Mouse (Mus musculus): ENCODE results near the gene Golga1. TPM values are rescaled to one million over a fixed set of nuclear protein-coding genes. Genes with fewer than 3 reads are reported as not detected.
A peak's percentile ranks its signal among the peaks of the same experiment; 100 is the strongest.
"Not testable (repeated sequence)": the region's sequence is repeated elsewhere in the genome, so short reads cannot be mapped to it uniquely, and the experiment has no call there.

The Golga1 gene
- polyA plus RNA-seq, 1 experiment = 7.7 TPM

DNA sequence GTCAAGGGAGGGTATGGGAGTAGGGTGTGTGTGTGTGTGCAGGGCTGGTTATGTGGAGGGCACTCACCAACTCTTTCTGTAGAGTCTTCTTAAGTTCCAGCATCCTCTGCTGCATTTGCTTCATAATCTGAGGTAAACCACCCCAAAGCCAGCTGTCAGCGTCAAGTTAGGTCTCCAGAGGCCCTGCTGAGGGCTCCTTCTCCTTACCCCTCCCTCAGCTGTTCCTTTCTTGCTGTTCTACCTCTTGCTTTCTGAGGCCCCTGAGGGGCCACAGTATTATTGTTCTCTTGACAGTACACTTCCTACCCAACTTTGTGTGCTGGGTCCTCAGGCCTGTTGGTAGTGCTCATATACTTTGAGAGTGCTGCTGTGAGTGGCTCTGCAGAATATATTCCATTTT lies 45.3 kb downstream of the Golga1 start:
- 54% methylated on average over 1 of the region's 1 CpGs for whole genome bisulfite sequencing
- Histone ChIP-seq H3K36me3 (ENCODE audit: control insufficient read depth, insufficient read depth, low read length) (peaks cover 26% of the 10 kb centered on the region), H3K27me3 (ENCODE audit: control insufficient read depth, insufficient read depth, low read length) (no peaks in the 10 kb centered on the region), H3K4me3 (ENCODE audit: extremely low read depth, insufficient read depth, insufficient read length) (no peak overlapping the region), H3K27ac (ENCODE audit: insufficient read depth, low read length) (peak overlapping the region; percentile 28; the same call in 1 of the 2 replicates), H3K4me1 (ENCODE audit: control insufficient read depth, insufficient read depth, insufficient read length) (peaks cover 21% of the 10 kb centered on the region)
- no peak for DNase-seq (ENCODE audit: low read depth in 1 of 2, low spot score in 2 of 2)
- no peak for TF ChIP-seq CTCF (IDR thresholded peaks at IDR 0.05; ENCODE audit: extremely low read depth, insufficient read depth, insufficient read length, insufficient replicate concordance)
- no peak for TF ChIP-seq POLR2A (IDR thresholded peaks at IDR 0.05; ENCODE audit: low read depth, low read length)

DNA sequence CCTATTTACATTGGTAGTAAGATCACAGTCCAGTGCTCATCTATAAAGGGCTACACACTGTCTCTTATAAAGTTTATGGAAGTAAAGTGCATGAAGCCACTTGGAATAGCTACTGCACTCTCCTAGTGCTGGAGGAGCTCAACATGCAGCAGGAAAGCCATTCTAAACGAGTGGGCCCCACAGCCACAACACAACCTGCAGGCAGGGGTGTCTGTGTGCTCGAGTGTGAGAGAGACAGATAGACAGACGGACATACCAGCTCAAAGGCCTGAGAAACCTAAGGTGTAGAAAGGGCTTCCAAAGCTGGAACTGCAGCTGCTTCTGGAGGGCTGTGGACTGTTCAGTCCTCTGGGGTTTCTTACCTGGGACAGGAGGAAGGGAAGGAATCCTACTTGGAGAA lies 48.8 kb downstream of the Golga1 start:
- DNase-seq (ENCODE audit: low read depth in 1 of 2, low spot score in 2 of 2) = no peak
- Histone ChIP-seq H3K4me3 (ENCODE audit: extremely low read depth, insufficient read depth, insufficient read length) (no peak overlapping the region), H3K36me3 (ENCODE audit: control insufficient read depth, insufficient read depth, low read length) (peaks cover 36% of the 10 kb centered on the region), H3K4me1 (ENCODE audit: control insufficient read depth, insufficient read depth, insufficient read length) (peaks cover 19% of the 10 kb centered on the region), H3K27ac (ENCODE audit: insufficient read depth, low read length) (no peak overlapping the region), H3K27me3 (ENCODE audit: control insufficient read depth, insufficient read depth, low read length) (no peaks in the 10 kb centered on the region)
- TF ChIP-seq CTCF (IDR thresholded peaks at IDR 0.05; ENCODE audit: extremely low read depth, insufficient read depth, insufficient read length, insufficient replicate concordance) (no peak), POLR2A (IDR thresholded peaks at IDR 0.05; ENCODE audit: low read depth, low read length) (no peak)
- WGBS = 69% methylated on average over 3 of the region's 3 CpGs

DNA sequence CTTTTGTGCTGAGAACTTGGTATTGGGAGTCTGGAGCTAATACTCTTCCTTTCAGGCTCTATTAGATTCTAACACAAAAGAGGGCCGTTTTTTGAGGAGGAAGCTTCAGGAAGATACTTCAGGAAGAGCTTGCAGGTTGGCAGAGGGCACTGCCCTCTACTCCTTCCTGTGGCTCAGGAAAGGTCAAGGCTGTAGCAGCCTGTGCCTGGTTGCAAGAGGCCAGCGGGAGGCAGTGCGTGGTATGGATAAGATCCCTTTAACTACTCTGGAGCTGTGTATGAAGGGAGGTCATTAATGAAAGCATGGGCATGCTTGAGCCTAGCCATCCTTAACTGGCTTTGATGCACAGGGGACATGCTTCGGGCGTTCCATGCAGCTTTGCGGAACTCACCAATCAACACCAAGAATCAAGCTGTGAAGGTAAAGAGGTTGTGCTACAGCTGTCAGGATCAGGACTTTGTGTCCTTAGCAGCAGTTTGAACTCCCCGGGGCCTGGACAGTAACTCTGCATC lies 52.5 kb downstream of the Golga1 start:
- peaks cover 34% of the 10 kb centered on the region for H3K36me3 ChIP-seq (ENCODE audit: control insufficient read depth, insufficient read depth, low read length)
- TF ChIP-seq POLR2A (IDR thresholded peaks at IDR 0.05; ENCODE audit: low read depth, low read length) (no peak), CTCF (IDR thresholded peaks at IDR 0.05; ENCODE audit: extremely low read depth, insufficient read depth, insufficient read length, insufficient replicate concordance) (no peak)
- WGBS = 82% methylated on average over 7 of the region's 7 CpGs
- DNase-seq (ENCODE audit: low read depth in 1 of 2, low spot score in 2 of 2) = no peak
- no peaks in the 10 kb centered on the region for H3K27me3 ChIP-seq (ENCODE audit: control insufficient read depth, insufficient read depth, low read length)
- peaks cover 18% of the 10 kb centered on the region for H3K4me1 ChIP-seq (ENCODE audit: control insufficient read depth, insufficient read depth, insufficient read length)
- peak overlapping the region; percentile 36 for H3K27ac ChIP-seq (ENCODE audit: insufficient read depth, low read length)
- no peak overlapping the region for H3K4me3 ChIP-seq (ENCODE audit: extremely low read depth, insufficient read depth, insufficient read length)

GRCm38 (mm10) chr2:39011971-39012370 lies 53.4 kb downstream of the Golga1 start:
- Histone ChIP-seq H3K27ac (ENCODE audit: insufficient read depth, low read length) (peak overlapping the region; percentile 66), H3K4me1 (ENCODE audit: control insufficient read depth, insufficient read depth, insufficient read length) (peaks cover 18% of the 10 kb centered on the region), H3K4me3 (ENCODE audit: extremely low read depth, insufficient read depth, insufficient read length) (no peak overlapping the region), H3K36me3 (ENCODE audit: control insufficient read depth, insufficient read depth, low read length) (peaks cover 32% of the 10 kb centered on the region), H3K27me3 (ENCODE audit: control insufficient read depth, insufficient read depth, low read length) (no peaks in the 10 kb centered on the region)
- no peak for TF ChIP-seq POLR2A (IDR thresholded peaks at IDR 0.05; ENCODE audit: low read depth, low read length)
- no peak for TF ChIP-seq CTCF (IDR thresholded peaks at IDR 0.05; ENCODE audit: extremely low read depth, insufficient read depth, insufficient read length, insufficient replicate concordance)
- no peak for DNase-seq (ENCODE audit: low read depth in 1 of 2, low spot score in 2 of 2)
- WGBS = 80% methylated on average over 3 of the region's 3 CpGs

- TF ChIP-seq CTCF (IDR thresholded peaks at IDR 0.05; ENCODE audit: extremely low read depth, insufficient read depth, insufficient read length, insufficient replicate concordance) (no peak), POLR2A (IDR thresholded peaks at IDR 0.05; ENCODE audit: low read depth, low read length) (no peak)
- peaks cover 16% of the 10 kb centered on the region for H3K4me1 ChIP-seq (ENCODE audit: control insufficient read depth, insufficient read depth, insufficient read length)
- H3K36me3 ChIP-seq (ENCODE audit: control insufficient read depth, insufficient read depth, low read length) = peaks cover 31% of the 10 kb centered on the region
- no peak overlapping the region for H3K4me3 ChIP-seq (ENCODE audit: extremely low read depth, insufficient read depth, insufficient read length)
- H3K27ac ChIP-seq (ENCODE audit: insufficient read depth, low read length) = peak overlapping the region; percentile 79
- no peaks in the 10 kb centered on the region for H3K27me3 ChIP-seq (ENCODE audit: control insufficient read depth, insufficient read depth, low read length)
- peak; percentile 33 to 44 for DNase-seq (ENCODE audit: low read depth in 1 of 2, low spot score in 2 of 2)
Measured at GRCm38 (mm10) chr2:39011264-39011663, 54.1 kb downstream of the Golga1 start.

- DNase-seq (ENCODE audit: low read depth in 1 of 2, low spot score in 2 of 2); H3K27me3 ChIP-seq (ENCODE audit: control insufficient read depth, insufficient read depth, low read length); H3K4me3 ChIP-seq (ENCODE audit: extremely low read depth, insufficient read depth, insufficient read length): not testable (repeated sequence)
- WGBS = 87% methylated on average over 5 of the region's 5 CpGs
- H3K27ac ChIP-seq (ENCODE audit: insufficient read depth, low read length) = peak overlapping the region; percentile 79; the same call in 1 of the 2 replicates
- peaks cover 20% of the 10 kb centered on the region for H3K4me1 ChIP-seq (ENCODE audit: control insufficient read depth, insufficient read depth, insufficient read length)
- peaks cover 23% of the 10 kb centered on the region for H3K36me3 ChIP-seq (ENCODE audit: control insufficient read depth, insufficient read depth, low read length)
Measured at GRCm38 (mm10) chr2:39010144-39010543, 55.2 kb downstream of the Golga1 start.

DNA sequence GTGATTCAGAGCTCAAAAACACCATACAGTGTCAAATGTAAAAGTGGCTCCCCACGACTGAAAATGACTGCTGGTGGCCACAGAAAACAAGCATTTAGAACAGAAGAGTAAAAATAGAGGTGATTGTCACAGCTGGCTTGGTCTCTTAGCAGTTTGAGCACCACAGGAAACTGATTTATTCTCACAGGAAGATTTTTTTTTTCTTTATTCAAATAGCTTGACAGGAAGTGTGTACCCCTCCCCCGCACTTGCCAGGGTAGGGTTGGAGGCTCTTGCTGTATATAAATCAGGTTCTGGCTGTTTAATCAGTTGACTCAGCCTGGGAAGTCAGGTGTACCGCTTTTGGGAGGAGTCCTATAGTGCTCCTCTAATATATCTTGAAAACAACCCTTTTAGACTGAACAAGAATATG lies 56.4 kb downstream of the Golga1 start:
- Histone ChIP-seq H3K36me3 (ENCODE audit: control insufficient read depth, insufficient read depth, low read length) (peaks cover 11% of the 10 kb centered on the region), H3K4me1 (ENCODE audit: control insufficient read depth, insufficient read depth, insufficient read length) (peaks cover 24% of the 10 kb centered on the region), H3K27me3 (ENCODE audit: control insufficient read depth, insufficient read depth, low read length) (no peaks in the 10 kb centered on the region), H3K4me3 (ENCODE audit: extremely low read depth, insufficient read depth, insufficient read length) (peak overlapping the region; percentile 91), H3K27ac (ENCODE audit: insufficient read depth, low read length) (peak overlapping the region; percentile 92)
- peak; percentile 78 to 87 for DNase-seq (ENCODE audit: low read depth in 1 of 2, low spot score in 2 of 2)
- TF ChIP-seq POLR2A (IDR thresholded peaks at IDR 0.05; ENCODE audit: low read depth, low read length) (no peak), CTCF (IDR thresholded peaks at IDR 0.05; ENCODE audit: extremely low read depth, insufficient read depth, insufficient read length, insufficient replicate concordance) (no peak)
- 1% methylated on average over 3 of the region's 3 CpGs for WGBS
